Mouse (Mus musculus) megakaryocyte, embryonic 14.5 days (primary cell): ENCODE measurements at regions not wholly inside any gene's neighbourhood (a gene's known extent, or its start where the extent isn't known, plus 50 kb on each side); places are given as distances from the start of the nearest gene placed in this dataset.

Experiments
- FLI1 ChIP-seq: IDR thresholded peaks from 2 replicates; pipeline ENCODE4 v1.6.1; 2012; ENCODE audit warnings: low read length, inconsistent platforms, mixed read lengths
- GATA1 ChIP-seq: IDR thresholded peaks from 3 replicates; pipeline ENCODE4 v1.6.1; 2012; ENCODE audit warnings: mixed read lengths, low read length, inconsistent platforms, borderline replicate concordance

DNA sequence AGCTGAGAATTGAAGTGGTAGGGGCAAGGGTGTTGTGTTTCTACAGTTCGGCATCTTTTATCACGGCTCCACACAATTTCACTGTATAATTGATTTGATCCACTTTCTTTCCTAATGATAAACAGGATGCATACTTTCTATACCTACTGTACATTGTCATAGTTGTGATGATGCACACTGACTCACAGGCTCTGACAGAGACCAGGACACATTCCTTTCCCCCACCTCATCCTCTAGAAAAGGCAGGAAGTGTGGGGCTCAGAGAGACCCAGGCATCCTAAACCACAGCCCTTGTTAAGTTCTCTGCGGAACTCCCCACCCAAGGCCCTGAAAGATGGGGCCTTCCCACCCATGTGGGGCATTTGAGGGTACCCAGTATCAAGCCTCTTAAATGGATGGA, 117.5 kb upstream of the Max start:
- TF ChIP-seq GATA1 (no peak), FLI1 (no peak)
